Mouse (Mus musculus) liver, adult 2 months (tissue): ENCODE results near the gene Ntsr2. TPM values are rescaled to one million over a fixed set of nuclear protein-coding genes. Genes with fewer than 3 reads are reported as not detected.

Source experiments
- DNase-seq: peaks from one replicate; pipeline ENCODE4 v3.0.0-alpha.2; 2011; ENCODE audit warnings: low read depth, low spot score; ENCODE audit errors: extremely low read depth
- H3K27ac ChIP-seq: fragments of 200-500 bp; replicated peaks from 2 replicates; pipeline ENCODE4 v1.5.1; 2012; ENCODE audit warnings: low read depth, mild to moderate bottlenecking, control low read depth, inconsistent platforms, low read length; ENCODE audit not compliant: insufficient read depth
- H3K27me3 ChIP-seq: fragments of 200-500 bp; 2 replicates; pipeline ENCODE4 v1.6.1; 2012; ENCODE audit warnings: mild to moderate bottlenecking, moderate library complexity, low read length, inconsistent platforms; ENCODE audit not compliant: control insufficient read depth, insufficient read depth
- H3K36me3 ChIP-seq: fragments of 200-500 bp; 2 replicates; pipeline ENCODE4 v1.6.1; 2012; ENCODE audit warnings: low read length, inconsistent platforms; ENCODE audit not compliant: control insufficient read depth, insufficient read depth
- H3K4me1 ChIP-seq: fragments of 200-500 bp; 2 replicates; pipeline ENCODE4 v1.6.1; 2011; ENCODE audit warnings: low read length; ENCODE audit not compliant: control insufficient read depth, insufficient read depth
- H3K4me3 ChIP-seq: fragments of 200-500 bp; 2 replicates; pipeline ENCODE4 v1.5.1; 2011; ENCODE audit warnings: low read depth, mild to moderate bottlenecking, control low read depth, low read length, moderate library complexity; ENCODE audit not compliant: insufficient read depth
- H3K79me2 ChIP-seq: fragments of 200-500 bp; 2 replicates; pipeline ENCODE4 v1.6.1; 2012; ENCODE audit warnings: inconsistent platforms, mild to moderate bottlenecking, low read length, moderate library complexity; ENCODE audit not compliant: control insufficient read depth, insufficient read depth
- H3K9ac ChIP-seq: fragments of 200-500 bp; 2 replicates; pipeline ENCODE4 v1.6.1; 2012; ENCODE audit warnings: low read depth, mild to moderate bottlenecking, control low read depth, inconsistent platforms, low read length
- CTCF ChIP-seq: fragments of 200-500 bp; IDR thresholded peaks from 2 replicates; pipeline ENCODE4 v1.5.1; 2011; ENCODE audit warnings: low read depth, low read length, control low read depth
- POLR2A ChIP-seq: fragments of 200-500 bp; IDR thresholded peaks from 2 replicates; pipeline ENCODE4 v1.6.1; 2011; ENCODE audit warnings: low read length, control low read depth; ENCODE audit not compliant: insufficient read depth; ENCODE audit errors: extremely low read depth
- WGBS: fragments of 180-500 bp; shearing (Covaris S2); methylation state at CpG from one replicate; pipeline ENCODE4 v1.1.7; 2018; 5-methylcytosine and 5-hydroxymethylcytosine counted together
- polyA plus RNA-seq: library from polyadenylated mRNA; depleted of rRNA; stranded (reverse); fragments of >200 nt; gene quantifications from 2 replicates; pipeline ENCODE4 v1.2.3, GENCODE M21; 2012
- total RNA-seq: library from RNA; depleted of rRNA; stranded (reverse); fragments of >200 nt; gene quantifications from 2 replicates; pipeline ENCODE4 v1.2.3, GENCODE M21; 2014

Gene Ntsr2
- total and polyA plus RNA-seq, 2 experiments: not detected

- Histone ChIP-seq H3K79me2 (no peaks in the 10 kb centered on the region), H3K36me3 (no peaks in the 10 kb centered on the region), H3K27ac (no peak overlapping the region), H3K4me3 (no peak overlapping the region), H3K27me3 (no peaks in the 10 kb centered on the region), H3K4me1 (no peaks in the 10 kb centered on the region), H3K9ac (no peak overlapping the region)
- TF ChIP-seq POLR2A (no peak), CTCF (no peak)
- DNase-seq: peak; percentile 25
- 68% methylated on average over 5 of the region's 5 CpGs for whole genome bisulfite sequencing
Measured at GRCm38 (mm10) chr12:16656906-16657875, 4.0 kb downstream of the Ntsr2 start.

GRCm38 (mm10) chr12:16661459-16661858 is 8.3 kb downstream of the Ntsr2 start:
- 80% methylated on average over 10 of the region's 10 CpGs for WGBS
- Histone ChIP-seq H3K27ac (no peak overlapping the region), H3K79me2 (no peaks in the 10 kb centered on the region), H3K27me3 (no peaks in the 10 kb centered on the region), H3K4me1 (no peaks in the 10 kb centered on the region), H3K4me3 (no peak overlapping the region), H3K36me3 (no peaks in the 10 kb centered on the region), H3K9ac (no peak overlapping the region)
- DNase-seq: no peak
- no peak for TF ChIP-seq POLR2A
- no peak for TF ChIP-seq CTCF

GRCm38 (mm10) chr12:16661936-16662335 is 8.8 kb downstream of the Ntsr2 start:
- Histone ChIP-seq H3K79me2 (no peaks in the 10 kb centered on the region), H3K27ac (no peak overlapping the region), H3K9ac (no peak overlapping the region), H3K4me3 (no peak overlapping the region), H3K27me3 (no peaks in the 10 kb centered on the region), H3K36me3 (no peaks in the 10 kb centered on the region), H3K4me1 (no peaks in the 10 kb centered on the region)
- TF ChIP-seq CTCF (no peak), POLR2A (no peak)
- DNase-seq: no peak
- WGBS: 77% methylated on average over 2 of the region's 2 CpGs

GRCm38 (mm10) chr12:16662955-16663585 is 9.9 kb downstream of the Ntsr2 start:
- 68% methylated on average over 6 of the region's 6 CpGs for WGBS
- Histone ChIP-seq H3K27me3 (no peaks in the 10 kb centered on the region), H3K36me3 (no peaks in the 10 kb centered on the region), H3K27ac (no peak overlapping the region), H3K4me3 (no peak overlapping the region), H3K9ac (no peak overlapping the region), H3K4me1 (no peaks in the 10 kb centered on the region), H3K79me2 (no peaks in the 10 kb centered on the region)
- TF ChIP-seq CTCF: no peak
- TF ChIP-seq POLR2A: no peak
- DNase-seq: no peak

GRCm38 (mm10) chr12:16665022-16665421 is 11.8 kb downstream of the Ntsr2 start:
- no peak for DNase-seq
- Histone ChIP-seq H3K27ac (no peak overlapping the region), H3K36me3 (no peaks in the 10 kb centered on the region), H3K9ac (no peak overlapping the region), H3K4me1 (no peaks in the 10 kb centered on the region), H3K79me2 (no peaks in the 10 kb centered on the region), H3K27me3 (no peaks in the 10 kb centered on the region), H3K4me3 (no peak overlapping the region)
- WGBS: 27% methylated on average over 2 of the region's 2 CpGs
- no peak for TF ChIP-seq POLR2A
- TF ChIP-seq CTCF: no peak
